Mouse (Mus musculus): ENCODE measurements at regions not wholly inside any gene's neighbourhood (a gene's known extent, or its start where the extent isn't known, plus 50 kb on each side); places are given as distances from the start of the nearest gene placed in this dataset.

GRCm38 (mm10) chr10:111833611-111834010 lies 138.9 kb upstream of the Krr1 start:
- no peak overlapping the region for H3K4me3 ChIP-seq (replicated peaks in 1 of 3; ENCODE audit: low read depth in 2 of 3, low read length in 2 of 3, poor library complexity in 1 of 3)
- no peaks in the 10 kb centered on the region for H3K9me3 ChIP-seq (replicated peaks; ENCODE audit: low read length)
- no peak overlapping the region for H3K9ac ChIP-seq (ENCODE audit: insufficient read depth, low read depth)
- no peak overlapping the region for H3K4me2 ChIP-seq (ENCODE audit: insufficient read depth, low read depth, poor library complexity, severe bottlenecking)
- H3K27ac ChIP-seq (ENCODE audit: insufficient read depth, low read depth): no peak overlapping the region
- DNase-seq (ENCODE audit: extremely low read depth): no peak
- H3K79me2 ChIP-seq (replicated peaks; ENCODE audit: control insufficient read depth, extremely low read depth, insufficient read depth, poor library complexity, severe bottlenecking): no peaks in the 10 kb centered on the region
- no peaks in the 10 kb centered on the region for H3K36me3 ChIP-seq (replicated peaks in 1 of 2; ENCODE audit: control insufficient read depth in 1 of 2, insufficient read depth in 1 of 2, low read length in 1 of 2)
- no peaks in the 10 kb centered on the region; a peak in 1 of 4 replicates for H3K4me1 ChIP-seq (ENCODE audit: control insufficient read depth in 1 of 2, insufficient read depth in 2 of 2)
- dilution Hi-C loops (cut with MboI; ENCODE audit: extremely low pct_ligation_motif_present, extremely low pct_unique_long_range_greater_than_20kb, low sequenced_read_pairs): no loop called here
- in situ Hi-C loops (cut with MboI; ENCODE audit: low pct_ligation_motif_present, low pct_unique_long_range_greater_than_20kb, low sequenced_read_pairs): no loop called here
- TF ChIP-seq ETS1 (conservative IDR thresholded peaks at IDR 0.05; ENCODE audit: low read depth, low read length) (no peak), GABPA (IDR thresholded peaks at IDR 0.05; ENCODE audit: insufficient replicate concordance, low read depth, low read length) (no peak), POLR2AphosphoS2 (IDR thresholded peaks at IDR 0.05; ENCODE audit: low read depth, low read length) (no peak), USF1 (IDR thresholded peaks at IDR 0.05; ENCODE audit: low read depth, low read length) (no peak), JUND (conservative IDR thresholded peaks at IDR 0.05; ENCODE audit: low read depth, low read length) (no peak), UBTF (IDR thresholded peaks at IDR 0.05; ENCODE audit: low read depth, low read length) (no peak), RCOR1 (conservative IDR thresholded peaks at IDR 0.05; ENCODE audit: low read depth, low read length) (no peak), RAD21 (IDR thresholded peaks at IDR 0.05; ENCODE audit: low read depth, low read length) (no peak), KAT2A (IDR thresholded peaks at IDR 0.05; ENCODE audit: insufficient replicate concordance, low read length) (no peak), ELF1 (IDR thresholded peaks at IDR 0.05; ENCODE audit: low read depth, low read length) (no peak)
- no peaks in the 10 kb centered on the region for H3K27me3 ChIP-seq (replicated peaks)

GRCm38 (mm10) chr10:111834280-111834679 lies 138.2 kb upstream of the Krr1 start:
- H3K4me3 ChIP-seq (replicated peaks in 1 of 3; ENCODE audit: low read depth in 2 of 3, low read length in 2 of 3, poor library complexity in 1 of 3): no peak overlapping the region
- TF ChIP-seq POLR2A (IDR thresholded peaks at IDR 0.05; ENCODE audit: low read depth, low read length): no peak
- TF ChIP-seq MYC (IDR thresholded peaks at IDR 0.05; ENCODE audit: low read depth, low read length): no peak
- no peak for TF ChIP-seq ELF1 (IDR thresholded peaks at IDR 0.05; ENCODE audit: low read depth, low read length)
- no peak for TF ChIP-seq EP300 (IDR thresholded peaks at IDR 0.05; ENCODE audit: low read length)
- TF ChIP-seq ZNF384 (IDR thresholded peaks at IDR 0.05; ENCODE audit: low read depth, low read length): no peak
- TF ChIP-seq KAT2A (IDR thresholded peaks at IDR 0.05; ENCODE audit: insufficient replicate concordance, low read length): no peak
- no peak for TF ChIP-seq MAZ (IDR thresholded peaks at IDR 0.05; ENCODE audit: low read depth, low read length)
- no peak for TF ChIP-seq RAD21 (IDR thresholded peaks at IDR 0.05; ENCODE audit: low read depth, low read length)
- H3K27ac ChIP-seq (ENCODE audit: insufficient read depth, low read depth): no peak overlapping the region
- H3K9ac ChIP-seq (ENCODE audit: insufficient read depth, low read depth): no peak overlapping the region
- no peaks in the 10 kb centered on the region; a peak in 1 of 4 replicates for H3K4me1 ChIP-seq (ENCODE audit: control insufficient read depth in 1 of 2, insufficient read depth in 2 of 2)
- H3K9me3 ChIP-seq (replicated peaks; ENCODE audit: low read length): no peaks in the 10 kb centered on the region
- dilution Hi-C loops (cut with MboI; ENCODE audit: extremely low pct_ligation_motif_present, extremely low pct_unique_long_range_greater_than_20kb, low sequenced_read_pairs) (no loop called here), in situ Hi-C loops (cut with MboI; ENCODE audit: low pct_ligation_motif_present, low pct_unique_long_range_greater_than_20kb, low sequenced_read_pairs) (no loop called here)
- H3K4me2 ChIP-seq (ENCODE audit: insufficient read depth, low read depth, poor library complexity, severe bottlenecking): no peak overlapping the region
- H3K27me3 ChIP-seq (replicated peaks): no peaks in the 10 kb centered on the region
- H3K79me2 ChIP-seq (replicated peaks; ENCODE audit: control insufficient read depth, extremely low read depth, insufficient read depth, poor library complexity, severe bottlenecking): no peaks in the 10 kb centered on the region
- no peak for DNase-seq (ENCODE audit: extremely low read depth)
- H3K36me3 ChIP-seq (replicated peaks in 1 of 2; ENCODE audit: control insufficient read depth in 1 of 2, insufficient read depth in 1 of 2, low read length in 1 of 2): no peaks in the 10 kb centered on the region
